Mouse (Mus musculus): Measurements from ENCODE around the gene Pgls. TPM values are rescaled to one million over a fixed set of nuclear protein-coding genes. Genes with fewer than 3 reads are reported as not detected.
A peak's percentile ranks its signal among the peaks of the same experiment; 100 is the strongest.

Pgls gene
- 210 and 212 TPM in 2 replicates for polyA plus RNA-seq (2015; fragmentation: Nextera tagmentation; extraction: Ambion mirVana)

- Histone ChIP-seq H3K4me3 (peak within 1 kb of the TSS; percentile 88), H3K4me2 (replicated peaks) (peak within 1 kb of the TSS; percentile 99), H3K36me3 (peaks cover 26% of the 10 kb centered on the region), H3K9ac (peak within 1 kb of the TSS; percentile 95), H3K9me3 (no peaks in the 10 kb centered on the region), H3K27me3 (no peaks in the 10 kb centered on the region), H3K27ac (peak within 1 kb of the TSS; percentile 96), H3K4me1 (peaks cover 40% of the 10 kb centered on the region)
- WGBS = under 1% methylated on average over 71 of the region's 71 CpGs
- peak; percentile 88 for ATAC-seq (ENCODE audit: low FRiP score, low read depth)
Observed at GRCm38 (mm10) chr8:71591471-71592373, at the start of gene Pgls. Gene Pgls (plus strand): TSS chr8:71592176.

- H3K4me2 ChIP-seq (replicated peaks) = peak within 1 kb of the TSS; percentile 79
- no peaks in the 10 kb centered on the region for H3K9me3 ChIP-seq
- no peak within 1 kb of the TSS for H3K27ac ChIP-seq
- peak within 1 kb of the TSS; percentile 79 for H3K9ac ChIP-seq
- peak within 1 kb of the TSS; percentile 82 for H3K4me3 ChIP-seq
- 0 out of 2 replicates have a peak, but pooled peaks cover 3% of the 10 kb centered on the region for H3K27me3 ChIP-seq
- under 1% methylated on average over 53 of the region's 55 CpGs for WGBS
- H3K36me3 ChIP-seq = peaks cover 27% of the 10 kb centered on the region
- H3K4me1 ChIP-seq = peaks cover 14% of the 10 kb centered on the region
- ATAC-seq (ENCODE audit: low FRiP score, low read depth) = peak; percentile 95
Observed at GRCm38 (mm10) chr8:71542632-71543343, 49.2 kb upstream of the Pgls start, which contains the start of gene Mvb12a. Gene Mvb12a (plus strand): TSS chr8:71542922.

- no peak for ATAC-seq (ENCODE audit: low FRiP score, low read depth)
- peak overlapping the region; percentile 79 for H3K9ac ChIP-seq
- H3K4me1 ChIP-seq = peaks cover 8% of the 10 kb centered on the region
- WGBS = 86% methylated on average over 9 of the region's 9 CpGs
- no peak overlapping the region for H3K27ac ChIP-seq
- H3K4me2 ChIP-seq (replicated peaks) = peak overlapping the region; percentile 79
- no peaks in the 10 kb centered on the region for H3K9me3 ChIP-seq
- peak overlapping the region; percentile 82 for H3K4me3 ChIP-seq
- H3K36me3 ChIP-seq = peaks cover 36% of the 10 kb centered on the region
- 0 out of 2 replicates have a peak, but pooled peaks cover 3% of the 10 kb centered on the region for H3K27me3 ChIP-seq
Observed at GRCm38 (mm10) chr8:71543755-71544154, 48.2 kb upstream of the Pgls start.

GRCm38 (mm10) chr8:71545053-71545452 is 46.9 kb upstream of the Pgls start:
- H3K4me2 ChIP-seq (replicated peaks) = no peak overlapping the region
- no peak overlapping the region for H3K27ac ChIP-seq
- no peaks in the 10 kb centered on the region for H3K9me3 ChIP-seq
- no peak overlapping the region for H3K4me3 ChIP-seq
- H3K27me3 ChIP-seq = 0 out of 2 replicates have a peak, but pooled peaks cover under 1% of the 10 kb centered on the region
- ATAC-seq (ENCODE audit: low FRiP score, low read depth) = no peak
- no peak overlapping the region for H3K9ac ChIP-seq
- peaks cover 8% of the 10 kb centered on the region for H3K4me1 ChIP-seq
- peaks cover 37% of the 10 kb centered on the region for H3K36me3 ChIP-seq
- WGBS = 86% methylated on average over 11 of the region's 11 CpGs

- WGBS = 88% methylated on average over 7 of the region's 7 CpGs
- no peak overlapping the region for H3K4me2 ChIP-seq (replicated peaks)
- ATAC-seq (ENCODE audit: low FRiP score, low read depth) = no peak
- no peak overlapping the region for H3K4me3 ChIP-seq
- no peaks in the 10 kb centered on the region for H3K27me3 ChIP-seq
- peaks cover 8% of the 10 kb centered on the region for H3K4me1 ChIP-seq
- peaks cover 37% of the 10 kb centered on the region for H3K36me3 ChIP-seq
- H3K9me3 ChIP-seq = no peaks in the 10 kb centered on the region
- H3K27ac ChIP-seq = no peak overlapping the region
- no peak overlapping the region for H3K9ac ChIP-seq
Observed at GRCm38 (mm10) chr8:71547590-71547989, 44.4 kb upstream of the Pgls start.

- no peak overlapping the region for H3K27ac ChIP-seq
- no peaks in the 10 kb centered on the region for H3K4me1 ChIP-seq
- no peaks in the 10 kb centered on the region for H3K9me3 ChIP-seq
- no peak overlapping the region for H3K4me3 ChIP-seq
- H3K27me3 ChIP-seq = peaks cover 11% of the 10 kb centered on the region
- no peak overlapping the region for H3K4me2 ChIP-seq (replicated peaks)
- no peak overlapping the region for H3K9ac ChIP-seq
- H3K36me3 ChIP-seq = peaks cover 29% of the 10 kb centered on the region
- no peak for ATAC-seq (ENCODE audit: low FRiP score, low read depth)
- 76% methylated on average over 7 of the region's 7 CpGs for WGBS
Observed at GRCm38 (mm10) chr8:71550754-71551153, 41.2 kb upstream of the Pgls start.

GRCm38 (mm10) chr8:71552770-71553169 is 39.2 kb upstream of the Pgls start:
- H3K36me3 ChIP-seq = peaks cover 10% of the 10 kb centered on the region
- H3K4me2 ChIP-seq (replicated peaks) = no peak overlapping the region
- H3K9ac ChIP-seq = no peak overlapping the region
- H3K4me1 ChIP-seq = no peaks in the 10 kb centered on the region
- WGBS = 43% methylated on average over 6 of the region's 6 CpGs
- no peak overlapping the region for H3K4me3 ChIP-seq
- H3K27me3 ChIP-seq = peaks cover 32% of the 10 kb centered on the region
- ATAC-seq (ENCODE audit: low FRiP score, low read depth) = no peak
- H3K9me3 ChIP-seq = no peaks in the 10 kb centered on the region
- H3K27ac ChIP-seq = no peak overlapping the region

- no peak overlapping the region for H3K27ac ChIP-seq
- H3K4me3 ChIP-seq = no peak overlapping the region
- no peak for ATAC-seq (ENCODE audit: low FRiP score, low read depth)
- peaks cover 9% of the 10 kb centered on the region for H3K4me1 ChIP-seq
- 69% methylated on average over 6 of the region's 6 CpGs for WGBS
- H3K9ac ChIP-seq = no peak overlapping the region
- no peaks in the 10 kb centered on the region for H3K9me3 ChIP-seq
- no peak overlapping the region for H3K4me2 ChIP-seq (replicated peaks)
- peaks cover 44% of the 10 kb centered on the region for H3K27me3 ChIP-seq
- H3K36me3 ChIP-seq = no peaks in the 10 kb centered on the region
Observed at GRCm38 (mm10) chr8:71554001-71554400, 38.0 kb upstream of the Pgls start.

- H3K4me2 ChIP-seq (replicated peaks) = no peak overlapping the region
- H3K9ac ChIP-seq = no peak overlapping the region
- H3K27me3 ChIP-seq = peaks cover 50% of the 10 kb centered on the region
- no peaks in the 10 kb centered on the region for H3K36me3 ChIP-seq
- peaks cover 10% of the 10 kb centered on the region for H3K4me1 ChIP-seq
- no peak overlapping the region for H3K4me3 ChIP-seq
- H3K27ac ChIP-seq = no peak overlapping the region
- ATAC-seq (ENCODE audit: low FRiP score, low read depth) = no peak
- WGBS = 84% methylated on average over 2 of the region's 2 CpGs
- H3K9me3 ChIP-seq = no peaks in the 10 kb centered on the region
Observed at GRCm38 (mm10) chr8:71554644-71555043, 37.3 kb upstream of the Pgls start.

- ATAC-seq (ENCODE audit: low FRiP score, low read depth) = peak; percentile 1; the same call in 1 of the 2 replicates
- no peaks in the 10 kb centered on the region for H3K36me3 ChIP-seq
- peak within 1 kb of the TSS; percentile 43 for H3K4me3 ChIP-seq
- H3K27ac ChIP-seq = no peak within 1 kb of the TSS
- peaks cover 87% of the 10 kb centered on the region for H3K27me3 ChIP-seq
- 4% methylated on average over 70 of the region's 70 CpGs for WGBS
- H3K9ac ChIP-seq = peak within 1 kb of the TSS; percentile 56; the same call in 1 of the 2 replicates
- peak within 1 kb of the TSS; percentile 67 for H3K4me2 ChIP-seq (replicated peaks)
- H3K4me1 ChIP-seq = peaks cover 20% of the 10 kb centered on the region
- no peaks in the 10 kb centered on the region for H3K9me3 ChIP-seq
Observed at GRCm38 (mm10) chr8:71558071-71558957, 33.7 kb upstream of the Pgls start, which contains the start of gene Tmem221. Gene Tmem221 (minus strand): TSS chr8:71558871.

GRCm38 (mm10) chr8:71558958-71559690 is 32.9 kb upstream of the Pgls start:
- peaks cover 94% of the 10 kb centered on the region for H3K27me3 ChIP-seq
- H3K36me3 ChIP-seq = no peaks in the 10 kb centered on the region
- H3K9ac ChIP-seq = peak overlapping the region; percentile 56; the same call in 1 of the 2 replicates
- WGBS = 3% methylated on average over 24 of the region's 24 CpGs
- ATAC-seq (ENCODE audit: low FRiP score, low read depth) = peak; percentile 22; the same call in 1 of the 2 replicates
- peak overlapping the region; percentile 67 for H3K4me2 ChIP-seq (replicated peaks)
- no peak overlapping the region for H3K27ac ChIP-seq
- peaks cover 4% of the 10 kb centered on the region for H3K9me3 ChIP-seq
- peak overlapping the region; percentile 43 for H3K4me3 ChIP-seq
- H3K4me1 ChIP-seq = peaks cover 20% of the 10 kb centered on the region
